Mouse (Mus musculus): ENCODE results near the gene Prl2b1.

- TF ChIP-seq CHD2 (IDR thresholded peaks at IDR 0.05; ENCODE audit: low read length) (no peak), MAX (IDR thresholded peaks at IDR 0.05; ENCODE audit: low read length) (no peak), EP300 (IDR thresholded peaks at IDR 0.05; ENCODE audit: low read length) (no peak)
Measured at GRCm38 (mm10) chr13:27390746-27391145, at the start of gene Prl2b1.
